Mouse (Mus musculus): Measurements from ENCODE around the gene Heyl.
"Not testable (repeated sequence)": the region's sequence is repeated elsewhere in the genome, so short reads cannot be mapped to it uniquely, and the experiment has no call there.

The Heyl gene

DNA sequence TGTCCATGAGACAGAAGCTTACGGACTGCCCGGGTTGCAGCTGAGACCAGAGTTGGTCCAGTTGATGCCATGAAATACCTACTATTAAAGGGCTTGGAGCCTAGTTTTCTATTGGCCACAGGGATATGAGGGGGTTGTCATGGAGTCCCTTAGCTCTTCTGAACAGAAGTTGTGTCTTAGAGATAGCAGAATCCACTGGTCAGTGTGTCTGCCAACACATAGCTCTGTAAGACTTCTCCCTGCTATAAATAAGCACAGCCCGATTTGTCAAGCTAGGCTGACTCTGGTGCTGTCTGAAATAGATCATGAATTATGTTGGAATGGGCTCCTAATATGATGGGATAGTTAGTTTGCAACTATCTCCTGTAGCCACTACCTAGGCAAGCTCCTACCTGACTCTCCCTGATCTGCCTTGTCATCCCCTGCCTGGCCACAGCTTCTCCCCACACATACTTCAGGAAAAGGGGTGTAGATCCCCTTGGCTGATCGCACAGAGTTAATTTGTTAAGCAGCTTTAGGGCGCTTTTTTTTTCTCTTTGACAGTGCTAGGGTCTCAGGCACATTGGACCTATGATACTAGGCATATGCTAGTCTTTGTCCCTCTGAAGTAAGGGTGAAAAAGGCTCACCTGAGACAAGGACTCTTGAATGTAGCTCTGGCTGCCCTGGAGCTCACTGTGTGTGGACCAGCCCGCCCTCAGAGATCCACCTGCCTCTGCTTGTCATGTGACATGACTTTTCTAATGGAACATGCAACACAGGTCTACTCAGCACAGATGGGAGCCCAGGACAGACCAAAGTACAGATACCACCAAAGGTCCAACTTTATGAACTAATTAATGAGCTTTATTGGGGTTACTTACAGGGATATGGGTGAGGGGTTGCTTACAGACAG is 51.6 kb downstream of the Heyl start:
- CTCF ChIA-PET = interaction anchor here (0.6 kb wide), 1 partner anchor 157 kb away, joined by 3 read pairs; no protein-coding TSS in a partner anchor

DNA sequence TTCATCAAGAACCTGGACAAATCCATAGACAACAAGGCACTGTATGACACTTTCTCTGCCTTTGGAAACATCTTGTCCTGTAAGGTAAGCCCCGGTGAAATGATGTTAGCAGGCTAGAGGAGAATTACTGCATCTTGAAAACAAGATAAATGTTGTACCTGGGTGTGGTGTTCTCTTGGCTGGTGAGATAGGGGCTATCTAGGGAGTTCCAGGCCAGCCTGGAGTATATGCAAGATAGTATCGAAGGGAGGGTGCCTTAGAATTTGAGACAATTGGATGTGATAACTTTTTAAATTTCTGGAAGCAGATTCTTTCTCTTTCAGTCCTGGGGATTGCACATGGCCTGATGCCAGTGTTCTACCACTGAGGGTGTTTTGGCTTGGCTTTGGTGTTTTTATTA is 53.4 kb downstream of the Heyl start:
- CTCF ChIA-PET = no interaction called here

DNA sequence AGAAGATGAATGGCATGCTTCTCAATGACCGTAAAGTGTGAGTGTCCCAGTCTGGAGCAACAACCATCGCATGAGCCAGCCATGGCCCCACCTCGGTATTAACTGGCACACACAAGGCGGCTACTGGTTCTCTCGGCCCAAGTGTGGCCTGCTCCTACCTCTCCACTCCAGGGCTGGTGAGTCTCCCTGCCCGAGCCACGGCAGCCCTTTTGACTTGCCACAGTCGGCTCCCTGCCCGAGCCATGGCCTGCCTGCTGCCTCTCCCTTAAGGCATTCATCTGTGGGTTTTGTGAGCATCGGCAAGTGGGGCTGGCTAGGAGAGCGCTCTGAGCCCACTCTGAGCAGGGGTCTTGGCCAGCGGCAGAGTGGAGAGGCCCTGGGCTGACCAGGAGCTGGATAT is 55.7 kb downstream of the Heyl start:
- CTCF ChIA-PET = interaction anchor here (1.0 kb wide), 1 partner anchor 10 kb away, joined by 9 read pairs; no protein-coding TSS in a partner anchor

DNA sequence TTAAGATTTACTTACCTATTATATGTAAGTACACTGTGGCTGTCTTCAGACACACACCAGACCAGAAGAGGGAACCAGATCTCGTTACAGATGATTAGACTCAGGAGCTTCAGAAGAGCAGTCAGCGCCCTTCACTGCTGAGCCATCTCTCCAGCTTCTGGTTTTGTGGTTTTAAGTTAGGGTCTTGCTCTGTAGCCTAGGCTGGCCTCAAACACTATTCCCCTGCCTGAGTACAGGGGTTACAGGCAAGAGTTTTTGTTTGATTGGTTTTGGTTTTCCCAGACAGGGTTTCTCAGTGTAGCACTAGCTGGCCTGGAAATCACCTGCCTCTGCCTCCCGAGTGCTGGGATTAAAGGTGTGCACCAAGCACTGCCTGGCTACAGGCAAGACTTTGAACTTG is 59.0 kb downstream of the Heyl start:
- CTCF ChIA-PET = no interaction called here

DNA sequence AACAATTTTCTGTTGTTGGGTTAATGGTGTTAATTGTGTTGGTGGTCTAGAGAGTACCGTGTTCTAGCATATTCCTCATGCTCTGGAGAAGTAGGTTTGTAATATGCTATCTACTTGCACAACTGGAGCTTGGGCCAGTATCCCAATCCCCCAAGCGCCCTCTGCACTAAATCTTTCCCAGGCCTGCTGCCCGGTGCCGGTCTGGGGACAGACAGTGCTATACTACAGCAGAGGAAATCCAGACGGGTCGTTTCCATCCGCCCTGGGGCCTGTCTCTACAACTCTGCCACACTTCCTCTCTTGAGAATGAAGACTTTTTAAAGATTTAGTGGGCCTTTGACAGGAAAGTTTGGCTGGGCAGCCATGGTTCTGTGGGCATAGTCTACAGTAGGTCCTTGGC is 59.6 kb downstream of the Heyl start:
- CTCF ChIA-PET = no interaction called here

DNA sequence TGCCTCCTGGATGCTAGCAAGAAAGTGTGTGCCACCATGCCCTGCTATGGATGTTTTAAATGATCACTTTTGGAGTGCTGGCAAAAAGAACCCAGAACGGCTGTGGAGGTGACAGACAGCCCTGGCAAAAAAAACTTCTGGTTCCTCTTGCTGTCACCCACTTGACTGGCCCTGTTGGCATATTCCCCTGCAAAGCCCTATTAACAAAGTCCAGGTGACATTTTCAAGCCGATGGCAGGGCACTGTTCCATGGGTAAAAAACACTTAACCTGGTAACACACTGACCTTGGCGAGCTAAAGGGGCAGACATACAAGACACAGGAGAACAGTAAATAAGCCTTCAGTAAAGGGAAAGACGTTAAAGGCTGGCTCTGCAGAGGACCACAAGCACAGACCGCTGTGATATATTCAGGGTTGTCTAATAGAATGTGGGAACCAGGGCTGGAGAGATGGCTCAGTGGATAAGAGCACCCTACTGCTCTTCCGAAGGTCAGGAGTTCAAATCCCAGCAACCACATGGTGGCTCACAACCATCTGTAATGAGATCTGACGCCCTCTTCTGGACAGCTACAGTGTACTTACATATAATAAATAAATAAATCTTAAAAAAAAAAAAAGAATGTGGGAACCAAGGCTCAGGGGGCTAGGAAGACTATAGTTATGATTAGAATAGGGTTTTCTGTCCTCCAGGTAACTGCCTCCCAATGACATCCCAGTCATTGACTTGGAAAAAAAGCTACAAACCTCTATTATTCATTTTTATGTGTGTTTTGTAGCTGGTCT is 60.5 kb downstream of the Heyl start:
- CTCF ChIA-PET = no interaction called here

DNA sequence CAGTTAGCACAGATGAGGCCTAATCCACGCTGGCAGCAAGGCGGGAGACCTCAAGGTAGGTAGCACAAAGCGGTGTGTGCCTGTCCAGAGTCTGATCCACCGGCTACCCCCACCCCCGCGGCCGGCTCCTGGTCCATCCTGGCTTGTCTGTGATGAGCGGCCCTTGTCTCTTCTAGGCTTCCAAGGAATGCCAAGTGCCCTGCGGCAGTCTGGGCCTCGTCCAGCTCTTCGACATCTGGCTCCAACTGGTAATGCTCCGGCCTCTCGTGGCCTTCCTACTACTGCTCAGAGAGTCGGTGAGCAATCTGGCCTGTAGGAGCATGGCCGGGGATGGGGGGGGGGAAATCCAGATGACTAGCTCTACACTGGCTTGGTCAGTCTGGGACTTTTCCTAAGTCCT is 61.7 kb downstream of the Heyl start:
- CTCF ChIA-PET = not testable (repeated sequence)

DNA sequence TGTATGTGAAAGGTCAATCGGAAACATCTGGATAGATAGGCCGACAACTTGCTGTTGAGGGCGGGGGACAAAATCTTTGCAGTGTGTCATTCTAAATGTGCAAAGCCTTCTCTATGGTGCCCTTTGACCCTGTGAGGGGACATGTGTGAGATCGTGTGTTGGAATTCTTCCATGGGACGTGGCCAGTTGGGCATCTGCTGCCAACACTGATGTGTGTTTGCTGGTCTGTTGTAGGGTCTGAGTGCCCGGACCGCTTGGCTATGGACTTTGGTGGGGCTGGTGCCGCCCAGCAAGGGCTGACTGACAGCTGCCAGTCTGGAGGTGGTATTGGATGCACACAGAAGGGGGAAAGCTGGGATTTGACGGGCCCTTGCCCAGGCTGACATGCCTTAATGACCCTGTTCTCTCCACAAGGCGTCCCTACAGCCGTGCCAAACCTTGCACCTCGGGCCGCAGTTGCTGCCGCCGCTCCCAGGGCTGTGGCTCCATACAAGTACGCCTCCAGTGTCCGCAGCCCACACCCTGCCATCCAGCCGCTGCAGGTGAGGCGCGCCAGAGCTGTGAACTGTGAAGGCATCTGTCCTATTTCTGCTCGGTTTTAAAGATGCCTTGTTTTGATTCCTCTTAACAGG is 62.3 kb downstream of the Heyl start:
- CTCF ChIA-PET = no interaction called here

DNA sequence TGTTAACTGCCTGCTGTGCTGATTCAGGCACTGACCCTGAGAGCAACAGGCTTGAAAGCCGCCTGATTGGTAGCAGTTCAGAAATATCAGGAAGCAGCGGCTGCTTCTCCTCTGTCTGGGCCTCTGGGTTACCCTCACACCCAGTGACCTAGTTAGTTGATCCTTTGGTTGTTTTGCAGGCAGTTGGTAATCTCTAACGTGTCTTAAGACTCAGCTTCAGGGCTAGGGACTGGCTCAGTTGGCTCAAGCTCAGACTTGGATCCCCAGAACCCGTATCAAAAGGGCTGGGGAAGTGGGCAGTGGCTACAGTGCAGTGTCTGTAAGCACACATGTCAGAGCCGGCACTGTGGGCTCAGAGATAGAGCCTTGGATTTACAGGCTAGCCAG is 62.8 kb downstream of the Heyl start:
- CTCF ChIA-PET = no interaction called here

DNA sequence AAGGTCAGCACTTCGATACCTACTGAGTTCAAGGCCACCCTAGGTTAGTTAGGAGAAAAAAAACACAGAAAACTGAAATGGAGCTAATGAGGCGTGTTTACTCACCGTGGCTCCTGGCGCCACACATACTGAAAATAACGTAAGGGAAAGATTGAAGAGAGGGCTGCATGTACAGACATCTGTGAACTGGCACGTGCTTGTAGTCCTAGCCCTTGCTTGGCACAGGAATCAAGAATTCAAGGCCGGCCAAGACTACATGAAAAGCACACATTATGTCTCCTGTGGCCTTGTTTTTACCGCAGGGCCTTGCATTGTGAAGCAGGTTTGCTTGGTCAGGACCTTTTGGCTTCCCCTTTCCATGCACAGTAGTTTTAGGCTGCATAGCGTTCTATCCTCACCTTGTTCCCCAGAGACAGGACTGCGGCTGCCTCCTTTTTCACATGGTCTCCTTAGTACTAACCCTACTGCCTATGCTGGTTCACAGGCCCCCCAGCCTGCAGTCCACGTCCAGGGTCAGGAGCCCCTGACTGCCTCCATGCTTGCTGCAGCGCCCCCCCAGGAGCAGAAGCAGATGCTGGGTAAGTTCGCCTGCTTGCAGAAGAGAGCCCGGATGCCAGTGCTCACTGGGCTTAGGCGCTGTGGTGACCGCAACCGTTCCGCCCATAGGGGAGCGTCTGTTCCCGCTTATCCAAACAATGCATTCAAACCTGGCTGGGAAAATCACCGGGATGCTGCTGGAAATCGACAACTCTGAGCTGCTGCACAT is 64.0 kb downstream of the Heyl start:
- CTCF ChIA-PET = no interaction called here

DNA sequence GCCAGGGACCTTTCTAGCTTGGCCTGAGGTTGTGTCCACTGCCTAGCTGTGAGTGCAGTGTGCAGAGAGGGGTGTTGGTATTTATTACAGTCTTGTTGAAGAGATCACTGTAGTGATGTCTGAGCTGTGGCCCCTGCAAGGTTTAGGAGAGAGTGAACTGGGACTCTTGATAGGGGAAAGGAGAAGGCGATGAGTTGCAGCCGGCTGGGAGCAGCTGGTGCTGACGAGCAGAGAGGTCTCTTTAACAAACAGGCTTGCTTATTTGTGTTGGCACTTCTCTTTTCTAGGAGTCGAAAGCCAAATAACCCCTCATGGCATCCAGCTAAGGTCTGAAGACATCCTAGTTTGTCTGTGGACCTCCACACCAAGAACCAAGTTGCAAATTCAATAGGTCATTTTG is 64.9 kb downstream of the Heyl start:
- CTCF ChIA-PET = no interaction called here

DNA sequence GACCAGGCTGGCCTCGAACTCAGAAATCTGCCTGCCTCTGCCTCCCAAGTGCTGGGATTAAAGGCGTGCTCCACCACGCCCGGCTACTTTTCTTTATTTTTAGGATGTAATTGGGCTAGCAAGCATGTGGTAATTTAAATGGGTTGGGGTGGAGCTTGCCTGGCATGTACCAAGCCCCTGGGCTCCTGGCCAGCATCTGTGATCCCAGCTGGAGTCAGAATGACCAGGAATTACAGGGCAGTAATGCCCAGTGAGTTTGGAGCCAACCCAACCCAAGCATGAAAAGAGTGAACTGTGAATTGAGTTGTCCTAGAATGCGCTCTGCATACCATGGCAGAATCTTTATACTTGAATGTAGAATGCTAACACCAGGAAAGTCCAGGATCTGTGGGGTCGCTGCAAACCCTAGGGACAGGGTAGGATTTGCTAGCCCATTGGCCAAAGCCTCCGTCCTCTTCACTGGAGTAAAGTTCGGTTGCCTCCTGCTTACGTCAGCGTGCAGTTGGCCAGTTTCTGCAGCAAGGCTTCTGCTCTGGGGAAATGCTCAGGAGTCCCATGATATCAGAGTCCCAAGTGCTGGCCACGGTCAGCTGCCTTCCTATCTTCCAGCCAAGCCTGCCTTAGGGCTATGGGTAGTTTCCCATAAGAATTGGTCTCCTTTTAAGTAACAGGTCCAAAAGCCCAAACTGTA is 65.8 kb downstream of the Heyl start:
- CTCF ChIA-PET = no interaction called here
